Mouse (Mus musculus) lung, postnatal 25 days (tissue): Measurements from ENCODE around the gene Golim4.

ENCODE experiments used
- DNase-seq: peaks from one replicate; pipeline ENCODE4 v3.0.0; 2022; ENCODE audit warnings: low spot score

Gene Golim4

DNA sequence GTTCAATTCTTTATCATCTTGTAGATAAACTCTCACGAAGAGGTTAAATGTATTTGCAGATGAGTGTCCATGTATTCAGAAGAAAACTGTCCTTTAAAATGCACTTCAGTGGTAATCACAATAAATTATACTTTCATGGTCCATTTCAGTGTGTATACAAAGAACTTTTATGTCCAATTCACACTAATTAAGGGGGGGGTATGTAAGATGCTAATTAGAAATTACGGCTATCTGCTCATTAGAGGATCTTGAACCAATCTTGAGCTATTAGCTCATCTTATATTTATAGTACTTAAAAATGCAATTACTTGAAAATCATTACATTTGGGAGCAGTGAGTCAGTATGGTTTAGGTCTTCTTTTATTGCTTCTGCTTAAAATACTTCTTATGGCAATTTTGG lies 31.6 kb downstream of the Golim4 start:
- DNase-seq: no peak

DNA sequence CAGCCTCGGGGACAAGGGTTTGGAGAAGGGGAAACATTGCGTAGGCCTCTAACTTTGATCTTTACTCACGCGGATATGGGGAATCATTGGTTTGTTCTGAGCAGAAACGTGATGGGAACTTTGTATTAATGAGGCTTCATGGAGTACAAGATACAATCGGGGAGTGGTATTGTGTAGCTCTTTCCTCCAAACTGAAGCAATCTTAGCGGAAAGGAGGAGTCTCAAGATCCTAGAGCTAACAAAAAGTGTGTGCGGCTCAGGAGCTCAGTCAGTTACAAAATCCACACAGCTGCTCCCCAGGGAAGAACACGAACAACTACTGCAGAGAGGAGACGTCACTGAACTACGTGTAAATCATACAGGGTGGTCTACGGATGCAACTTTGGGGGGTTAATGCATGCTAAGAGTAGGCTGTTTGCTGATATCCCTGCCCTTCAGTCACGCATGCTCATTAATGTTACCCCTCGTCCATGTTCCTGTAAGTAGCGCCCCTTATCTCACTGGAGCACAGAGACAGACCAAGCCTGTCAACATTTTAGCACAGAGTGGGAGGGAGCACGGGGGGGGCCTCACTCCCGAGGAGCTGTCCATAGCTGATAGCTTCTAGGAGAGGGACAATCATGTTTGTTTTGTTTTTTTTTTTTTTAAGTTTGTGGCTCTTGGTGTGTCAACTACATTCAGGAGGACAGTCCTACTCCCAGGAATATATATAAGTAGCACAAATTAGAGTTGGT lies 38.8 kb downstream of the Golim4 start:
- no peak for DNase-seq

DNA sequence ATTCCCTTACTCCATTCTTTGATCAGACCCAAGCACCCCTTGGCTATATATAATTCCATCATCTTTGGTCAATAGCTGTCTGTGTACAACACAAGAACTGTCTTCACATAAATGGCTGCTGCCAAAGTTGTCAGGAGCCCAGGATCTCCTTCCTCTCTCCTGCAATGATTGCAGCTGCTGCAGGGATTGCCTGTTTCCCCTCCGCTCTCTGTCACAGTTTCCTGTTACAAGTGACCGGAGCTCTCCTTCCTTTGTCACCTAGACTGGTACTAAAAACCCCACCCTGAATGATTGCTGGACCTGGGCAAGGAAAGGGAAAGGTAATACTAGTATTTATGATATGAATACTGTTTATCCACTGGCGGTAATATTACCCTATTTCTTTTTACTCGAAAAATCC lies 44.0 kb downstream of the Golim4 start:
- DNase-seq: no peak

DNA sequence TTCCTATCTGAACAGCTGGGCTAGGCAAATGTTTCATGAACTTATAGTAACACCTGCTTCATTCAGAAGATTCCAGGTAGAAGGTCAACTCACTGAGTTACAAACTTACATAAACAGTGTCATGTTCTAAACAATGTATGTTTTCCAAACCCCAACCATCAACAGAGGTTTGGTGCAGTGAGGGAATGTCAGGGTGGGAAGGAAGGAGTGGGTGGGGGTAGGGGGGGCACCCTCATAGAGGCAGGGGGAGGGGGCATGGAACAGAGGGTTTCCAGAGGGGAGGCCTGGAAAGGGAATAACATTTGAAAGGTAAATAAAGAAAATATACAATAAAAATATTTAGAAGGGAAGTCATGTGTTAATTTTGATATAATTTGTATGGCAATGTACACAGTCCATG lies 46.0 kb downstream of the Golim4 start:
- no peak for DNase-seq

DNA sequence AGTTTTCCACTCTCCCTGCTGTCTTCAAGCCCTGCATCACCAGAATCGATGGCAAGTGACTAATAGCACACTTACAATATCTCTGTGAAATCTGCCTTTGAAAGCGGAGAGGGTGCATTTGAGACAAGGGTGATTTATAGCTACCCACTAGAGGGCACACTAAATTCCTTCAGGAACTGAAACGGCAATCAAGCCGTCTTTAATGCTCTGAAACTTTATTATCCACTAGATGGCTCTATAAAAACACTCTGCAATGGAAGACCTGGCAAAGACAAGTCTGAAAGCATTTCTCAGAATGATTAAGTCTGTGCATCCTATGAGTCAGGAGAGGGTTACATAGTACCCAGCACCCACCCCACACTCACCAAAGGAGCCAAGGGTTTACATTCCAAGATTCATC lies 46.5 kb downstream of the Golim4 start:
- DNase-seq: peak; percentile 67

DNA sequence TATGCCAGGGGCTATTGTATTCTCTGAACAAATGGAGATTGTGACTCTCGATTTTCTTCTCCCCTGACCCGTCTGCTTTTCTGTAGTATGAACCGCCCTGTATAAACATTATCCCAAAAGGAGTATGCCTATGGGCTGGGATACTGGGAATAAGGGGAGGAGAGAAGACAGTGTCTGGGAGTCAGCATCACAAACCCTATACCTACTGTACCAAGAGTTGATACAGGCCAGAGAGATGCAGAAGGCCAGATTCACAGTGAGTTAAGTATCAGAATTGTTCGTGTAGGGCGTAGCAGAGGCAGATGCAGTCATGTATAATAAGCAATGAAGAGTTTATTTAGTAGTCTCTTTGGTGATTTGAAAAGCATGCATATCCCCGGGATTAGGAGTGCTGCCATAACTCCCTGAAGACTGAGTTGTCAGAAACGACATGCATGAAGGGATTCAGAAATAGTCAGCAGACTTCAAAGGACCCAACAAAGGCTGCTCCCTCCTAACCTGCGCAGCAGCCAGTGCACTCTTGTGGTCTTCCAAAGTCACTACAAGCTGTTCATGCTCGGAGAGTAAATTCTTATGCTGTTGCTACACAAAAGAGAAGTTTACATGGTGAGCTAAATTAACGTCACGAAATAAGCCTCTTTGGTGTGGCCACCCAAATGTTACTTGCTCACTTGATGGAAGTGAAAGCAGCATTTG lies 54.7 kb downstream of the Golim4 start:
- DNase-seq: no peak

DNA sequence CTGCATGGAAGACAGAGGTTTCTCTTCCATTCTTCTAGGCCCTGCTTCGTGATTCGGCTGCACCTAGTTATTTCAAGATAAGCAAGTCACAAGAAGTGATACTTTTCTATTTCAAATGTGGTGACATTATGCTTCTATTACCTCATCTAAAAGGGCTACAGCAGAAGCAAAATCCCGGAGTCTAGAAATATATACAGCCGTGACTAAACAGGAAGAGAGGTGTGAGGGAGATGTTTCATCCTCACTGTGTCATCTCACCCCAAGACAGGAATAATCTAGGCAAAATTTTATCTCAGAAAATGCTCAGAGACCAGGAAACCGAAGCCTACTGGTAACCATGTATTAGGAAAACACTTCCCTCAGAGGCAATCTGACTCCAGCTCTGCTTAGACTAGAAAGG lies 61.7 kb downstream of the Golim4 start:
- DNase-seq: no peak

DNA sequence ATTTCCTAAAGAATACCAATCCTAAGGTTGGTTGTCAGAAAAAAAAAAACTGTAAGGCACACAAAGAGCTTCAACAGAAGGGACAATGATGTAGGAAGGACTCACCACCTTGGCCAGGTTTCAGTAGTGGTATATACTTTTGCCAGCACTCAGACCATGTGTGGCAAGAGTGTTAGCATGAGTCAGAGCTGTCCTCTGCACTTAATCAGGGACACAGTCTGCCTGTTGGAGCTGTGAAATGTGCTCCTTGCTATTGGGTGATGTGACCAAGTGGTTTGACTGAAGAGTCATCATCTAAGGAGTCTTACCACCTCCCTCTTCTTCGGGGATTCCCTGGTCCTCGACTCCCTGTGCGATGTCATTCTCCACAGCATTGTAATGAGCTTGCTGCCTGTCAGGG lies 65.2 kb downstream of the Golim4 start:
- DNase-seq: no peak

DNA sequence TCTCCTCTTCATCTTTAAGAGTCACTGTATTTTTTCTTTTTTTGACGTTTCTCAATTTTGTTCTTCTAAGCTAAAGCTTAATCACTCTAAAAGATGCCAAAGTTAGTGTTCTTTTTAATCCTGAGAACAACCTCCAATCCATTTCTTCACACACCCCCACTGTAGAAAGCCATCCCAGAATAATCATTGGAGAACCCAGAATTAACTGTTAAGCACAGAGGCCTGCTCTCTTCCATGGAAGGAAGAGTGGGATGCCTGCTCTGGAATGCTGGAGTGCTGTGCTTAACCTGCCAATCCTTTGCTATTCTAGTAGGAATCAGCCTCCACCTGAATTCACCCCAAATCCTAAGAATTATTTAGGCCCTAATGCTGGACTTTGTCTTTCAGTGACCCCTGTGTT lies 67.4 kb downstream of the Golim4 start:
- no peak for DNase-seq

DNA sequence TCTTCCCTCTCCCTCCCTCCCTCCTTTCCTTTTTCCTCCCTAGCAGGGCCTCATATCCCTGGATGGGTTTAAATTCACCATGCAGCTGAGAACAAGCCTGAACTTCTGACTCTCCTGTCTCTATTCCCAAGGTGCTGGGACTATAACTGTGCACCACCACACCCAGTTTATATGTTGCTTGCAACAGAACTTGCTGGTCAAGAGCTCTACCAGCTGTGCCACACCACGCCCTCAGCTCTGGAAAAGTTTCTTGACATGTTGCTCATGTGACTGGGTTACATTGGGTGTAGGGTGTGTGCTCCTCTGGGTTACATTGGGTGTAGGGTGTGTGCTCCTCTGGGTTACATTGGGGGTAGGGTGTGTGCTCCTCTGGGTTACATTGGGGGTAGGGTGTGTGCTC lies 75.2 kb downstream of the Golim4 start:
- DNase-seq: no peak

DNA sequence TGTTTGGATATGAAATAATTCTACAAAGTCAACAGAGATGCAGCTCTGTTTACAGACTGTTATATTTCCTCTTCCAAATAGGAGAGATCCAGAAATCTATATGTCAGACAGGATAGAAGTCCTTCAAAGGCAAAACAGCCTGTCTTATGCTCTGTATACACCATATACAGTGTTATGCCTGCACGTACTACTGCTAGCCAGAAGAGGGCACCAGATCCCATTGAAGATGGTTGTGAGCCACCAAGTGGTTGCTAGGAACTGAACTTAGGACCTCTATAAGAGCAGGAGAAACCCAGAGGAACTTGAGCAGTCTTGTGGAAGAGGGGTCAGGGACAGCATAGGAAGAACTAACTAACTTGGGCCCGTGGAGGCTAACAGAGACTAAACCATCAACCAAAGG lies 77.5 kb downstream of the Golim4 start:
- no peak for DNase-seq

DNA sequence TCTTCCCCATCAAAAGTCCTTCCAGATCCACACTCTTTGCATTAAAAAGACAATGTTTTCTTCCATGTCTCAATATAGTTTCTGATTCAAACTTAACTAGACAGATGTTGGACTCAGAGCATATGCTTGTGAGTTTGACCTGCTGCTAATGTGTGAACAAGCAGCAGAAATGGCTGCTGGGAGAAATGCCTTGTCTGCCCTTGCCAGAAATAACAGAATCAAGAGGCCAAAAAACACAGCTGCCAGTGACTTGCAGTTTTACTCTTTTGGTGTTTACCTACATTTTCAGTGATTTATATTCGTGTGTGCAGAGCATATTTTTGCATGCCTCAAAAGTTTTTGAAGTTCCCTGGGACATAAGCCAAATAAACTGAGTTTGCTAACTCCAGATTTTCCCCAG lies 87.9 kb downstream of the Golim4 start:
- DNase-seq: peak; percentile 7

DNA sequence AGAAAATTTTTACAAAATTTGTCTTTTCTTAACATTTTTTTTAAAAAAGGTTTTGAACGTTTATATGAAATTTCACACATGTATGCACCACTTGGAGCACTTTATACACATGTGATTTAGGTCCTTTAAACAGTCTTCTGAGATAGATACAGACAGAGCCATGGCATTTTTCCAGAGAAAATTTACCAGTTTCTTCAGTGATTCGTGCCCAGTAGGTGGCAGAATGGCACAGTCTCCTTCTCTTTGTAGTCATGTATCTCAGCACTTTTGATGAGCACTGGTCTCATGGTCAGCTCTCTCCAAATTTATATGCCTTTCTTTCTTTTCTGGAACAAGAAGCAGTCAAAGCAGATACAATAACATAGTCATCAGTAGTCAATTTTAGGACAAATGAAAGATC lies 92.5 kb downstream of the Golim4 start:
- DNase-seq: no peak

DNA sequence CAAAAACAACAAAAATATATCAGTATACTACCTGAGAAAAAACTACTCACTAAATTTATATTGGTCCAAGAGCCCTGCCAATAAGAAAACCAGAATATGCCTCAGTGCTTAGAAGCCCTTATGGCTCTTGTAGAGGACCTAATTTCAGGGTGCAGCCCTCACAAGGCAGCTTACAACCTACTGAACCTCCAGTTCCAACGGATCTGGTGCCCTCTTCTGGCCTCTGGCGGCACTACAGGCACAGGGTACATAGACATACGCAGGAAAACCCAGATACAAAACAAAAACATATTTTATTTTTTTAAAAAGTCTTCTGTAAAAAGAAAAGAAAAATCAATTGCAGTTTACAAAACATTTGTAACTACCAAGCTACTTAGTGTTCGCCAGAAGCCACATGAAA lies 95.1 kb downstream of the Golim4 start:
- DNase-seq: peak; percentile 31

DNA sequence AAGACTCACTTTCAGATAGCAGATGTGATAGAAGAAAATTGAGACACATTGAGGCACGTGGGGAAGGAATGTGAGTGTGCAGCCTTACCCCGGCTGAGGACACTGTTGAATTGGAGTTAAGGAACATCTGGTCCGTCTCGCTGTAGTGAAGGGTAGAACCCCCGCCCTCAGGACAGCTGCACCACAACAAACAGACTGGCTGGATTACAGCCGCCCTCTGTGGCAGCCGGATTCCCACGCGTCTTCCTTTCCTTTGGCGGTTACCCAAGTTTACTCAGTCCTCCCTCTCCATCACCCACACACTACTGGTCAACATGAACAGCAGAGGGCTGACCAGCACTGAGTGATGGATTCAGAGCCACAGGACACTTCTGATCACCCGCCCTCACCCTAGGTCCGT lies 96.0 kb downstream of the Golim4 start:
- DNase-seq: peak; percentile 65

DNA sequence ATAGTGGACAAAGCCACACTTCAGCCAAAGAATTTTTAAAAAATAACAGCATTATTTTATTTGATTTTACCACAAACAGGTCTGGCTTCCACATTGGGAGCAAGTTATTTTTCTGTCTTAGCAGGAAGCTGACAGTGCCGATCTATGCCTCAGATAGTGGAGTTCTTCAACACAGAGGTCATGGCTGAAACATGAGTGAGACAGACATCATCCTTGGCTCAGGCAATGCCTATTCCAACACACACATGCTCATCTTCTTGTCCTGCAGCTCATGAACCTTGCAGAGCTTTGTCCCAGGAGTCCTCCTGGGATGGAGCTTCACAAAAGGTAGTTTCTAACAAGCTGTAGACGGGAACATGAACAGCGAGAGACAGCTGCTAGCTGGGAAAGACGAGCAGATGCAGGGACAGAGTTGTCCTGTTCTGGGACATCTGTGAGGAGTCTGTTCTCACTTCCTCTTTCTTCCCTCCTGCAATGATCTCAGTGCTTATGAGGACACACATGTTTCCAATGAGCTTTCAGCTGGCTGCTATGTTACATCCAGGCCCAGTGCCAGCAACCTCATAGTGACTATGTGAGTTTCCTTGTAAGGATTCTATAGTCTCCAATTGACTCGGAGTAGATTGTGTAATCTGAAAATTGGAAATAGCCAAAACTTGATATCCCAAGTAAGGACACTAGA lies 121.3 kb downstream of the Golim4 start:
- peak; percentile 5 for DNase-seq

DNA sequence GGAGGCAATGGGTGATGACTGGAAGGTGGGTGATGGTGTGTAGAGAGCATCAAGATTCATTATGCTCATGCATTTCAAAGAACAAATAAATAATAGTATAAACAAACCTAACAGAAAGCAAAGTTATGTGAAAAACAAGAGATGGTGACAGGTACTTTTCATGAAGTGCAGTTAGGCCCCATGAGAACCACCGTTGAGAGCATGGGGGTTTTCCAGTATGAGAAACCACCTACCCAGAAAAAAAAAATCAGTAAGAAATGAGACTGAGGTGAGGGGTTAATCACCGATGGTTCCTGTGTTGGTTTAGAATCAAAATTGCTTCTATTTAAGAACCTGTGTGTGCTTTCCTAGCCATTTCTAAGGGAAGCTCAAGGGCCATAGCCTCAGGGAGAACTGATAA lies 121.9 kb downstream of the Golim4 start:
- no peak for DNase-seq
